Mouse (Mus musculus): ENCODE measurements around the gene Olfr1163.
"Not testable (repeated sequence)": the region's sequence is repeated elsewhere in the genome, so short reads cannot be mapped to it uniquely, and the experiment has no call there.

Olfr1163 gene

DNA sequence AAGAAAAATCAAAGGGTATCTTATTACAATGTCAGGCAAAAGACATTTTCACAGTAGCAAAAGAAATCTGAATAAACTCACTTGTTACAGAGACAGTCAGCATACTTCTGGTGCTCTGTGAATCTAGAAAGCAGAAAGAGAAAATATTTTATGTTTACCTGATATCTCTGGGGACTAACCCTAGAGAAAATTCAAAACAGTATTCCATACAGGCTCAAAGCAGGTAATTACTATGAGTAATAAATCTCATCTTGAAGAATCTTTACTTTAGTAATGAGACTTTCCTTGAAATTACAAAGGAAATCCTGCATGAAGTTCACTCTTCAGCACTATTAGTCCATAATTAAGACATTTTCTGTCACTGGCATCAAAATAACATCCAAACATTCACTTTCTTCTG is at the start of gene Olfr1163:
Olfr1163 (minus strand) TSS at position 101 of the 400 bp plus-strand sequence.
- no peak for DNase-seq (ENCODE audit: low spot score)

DNA sequence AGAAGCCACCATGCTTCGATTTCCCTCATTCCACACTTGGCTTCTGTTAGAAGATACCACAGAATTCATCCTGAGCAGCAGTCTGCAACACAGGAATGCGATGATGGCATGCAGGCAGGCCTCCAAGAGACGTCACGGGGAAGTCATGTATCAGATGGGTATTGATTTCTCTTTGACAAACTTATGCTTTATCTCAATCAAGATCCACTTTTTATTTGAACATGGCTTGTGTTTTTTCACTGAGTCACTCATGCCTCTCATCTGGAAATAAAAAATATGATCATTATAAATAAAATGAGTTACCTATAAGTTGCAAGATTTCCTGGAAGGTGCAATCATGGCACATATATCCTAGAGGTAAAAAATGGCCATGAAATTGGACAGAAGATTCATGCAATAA is 22.2 kb upstream of the Olfr1163 start, which contains the start of gene Olfr1164:
Olfr1164 (minus strand) TSS at position 101 of the 400 bp plus-strand sequence.
- DNase-seq (ENCODE audit: low spot score): no peak

DNA sequence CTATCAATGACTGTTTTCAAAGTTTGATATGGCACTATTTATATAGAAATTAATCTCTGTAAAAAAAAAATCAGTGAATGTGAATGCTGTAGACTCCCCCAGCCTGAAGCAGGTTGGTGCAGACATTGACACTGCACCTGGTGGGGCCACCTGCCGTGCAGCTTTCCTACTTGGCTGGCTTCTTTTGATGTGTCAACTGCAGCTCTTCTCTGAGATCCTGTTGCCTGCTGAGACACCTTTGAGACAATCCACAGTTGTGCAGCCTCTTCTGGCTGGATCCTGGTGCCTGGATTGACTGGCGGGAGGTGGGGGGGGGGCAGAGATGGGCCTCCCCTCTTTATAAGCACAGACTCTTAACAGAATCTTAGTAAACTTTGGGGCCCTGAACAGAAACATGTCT is 8.0 kb downstream of the Olfr1163 start:
- DNase-seq (ENCODE audit: low spot score): no peak

DNA sequence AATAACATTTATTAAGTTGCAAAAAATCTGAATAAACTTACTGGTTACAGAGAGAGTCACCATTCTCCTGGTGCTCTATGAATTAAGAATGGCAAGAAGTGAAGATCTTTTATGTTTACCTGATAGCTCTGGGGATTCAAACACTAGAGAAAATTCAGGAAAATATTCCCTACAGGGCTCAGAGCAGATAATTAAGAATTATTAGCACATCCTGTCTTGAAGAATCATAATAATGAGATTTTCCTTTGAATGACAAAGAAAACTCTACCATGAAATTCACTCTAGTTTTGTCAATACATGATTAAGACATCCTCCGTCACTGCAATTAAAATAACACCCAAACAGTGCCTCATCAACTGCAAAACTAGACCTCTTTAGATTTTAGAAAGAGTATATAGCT is 20.6 kb downstream of the Olfr1163 start, which contains the start of gene Olfr1162:
Olfr1162 (minus strand) TSS at position 101 of the 400 bp plus-strand sequence.
- DNase-seq (ENCODE audit: low spot score): no peak

DNA sequence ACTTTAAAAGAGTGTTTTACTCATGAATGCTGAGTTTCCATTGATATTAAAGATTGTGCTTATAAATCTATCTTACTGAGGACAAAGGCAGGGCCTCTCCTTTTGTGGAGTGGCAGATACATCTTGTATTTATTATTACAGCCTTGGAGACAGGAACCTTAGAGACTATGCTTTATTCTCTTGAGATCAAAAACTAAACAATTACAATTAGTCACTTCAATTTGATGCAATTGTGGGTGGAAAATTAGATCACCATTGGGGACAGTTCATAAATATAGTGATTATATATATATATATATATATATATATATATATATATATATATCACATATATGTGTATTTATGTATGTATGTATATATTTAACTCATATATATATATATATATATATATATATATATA is 34.0 kb downstream of the Olfr1163 start, which contains the start of gene Olfr73:
Olfr73 (minus strand) TSS at position 101 of the 400 bp plus-strand sequence.
- no peak for DNase-seq (ENCODE audit: low spot score)

DNA sequence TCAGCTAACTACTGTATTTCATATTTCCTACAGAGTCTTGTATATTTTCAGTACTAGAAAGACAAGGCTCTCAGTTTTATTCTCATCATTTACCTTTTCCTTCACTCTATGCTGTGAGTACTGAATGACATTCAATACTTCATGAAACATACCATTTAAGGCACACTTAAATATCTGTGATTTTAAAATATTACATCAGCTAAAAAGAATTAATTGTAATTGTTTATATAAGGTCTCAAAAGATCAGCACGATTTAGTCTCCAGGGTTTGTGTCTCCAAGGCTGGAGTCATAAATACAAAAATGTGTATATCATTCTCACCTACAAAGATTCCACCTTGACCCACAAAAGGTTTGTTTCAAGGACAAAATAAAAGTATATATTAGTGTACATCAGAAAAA is 49.2 kb downstream of the Olfr1163 start, which contains the start of gene Olfr1161:
Olfr1161 (plus strand) TSS at position 301 of the 400 bp plus-strand sequence.
- not testable (repeated sequence) for DNase-seq (ENCODE audit: low spot score)
